Mouse (Mus musculus): Measurements from ENCODE around the gene Plagl1. TPM values are rescaled to one million over a fixed set of nuclear protein-coding genes. Genes with fewer than 3 reads are reported as not detected.

Gene Plagl1
- total RNA-seq, 2 experiments from 2014 or later, result 32.3 to 38.6 TPM

- no peak for DNase-seq
These were observed 10.7 kb downstream of the Plagl1 start for GRCm38 (mm10) chr10:13071031-13071430.

GRCm38 (mm10) chr10:13076807-13077532 lies 16.7 kb downstream of the Plagl1 start:
- intact Hi-C loops (cut with DNase I; ENCODE audit: low total_unique reads), result no loop called here
- DNase-seq, result no peak

More at GRCm38 (mm10) chr10:13071031-13071430, 10.7 kb downstream of the Plagl1 start:
- intact Hi-C loops (cut with DNase I; ENCODE audit: low total_unique reads), result no loop called here

- intact Hi-C loops (cut with DNase I; ENCODE audit: low total_unique reads), result no loop called here
- peak; percentile 14 for DNase-seq
These were observed 22.2 kb downstream of the Plagl1 start for GRCm38 (mm10) chr10:13082459-13082858.

GRCm38 (mm10) chr10:13090596-13091424 lies 30.5 kb downstream of the Plagl1 start:
- intact Hi-C loops (cut with DNase I; ENCODE audit: low total_unique reads), result no loop called here
- peak; percentile 84 for DNase-seq

DNA sequence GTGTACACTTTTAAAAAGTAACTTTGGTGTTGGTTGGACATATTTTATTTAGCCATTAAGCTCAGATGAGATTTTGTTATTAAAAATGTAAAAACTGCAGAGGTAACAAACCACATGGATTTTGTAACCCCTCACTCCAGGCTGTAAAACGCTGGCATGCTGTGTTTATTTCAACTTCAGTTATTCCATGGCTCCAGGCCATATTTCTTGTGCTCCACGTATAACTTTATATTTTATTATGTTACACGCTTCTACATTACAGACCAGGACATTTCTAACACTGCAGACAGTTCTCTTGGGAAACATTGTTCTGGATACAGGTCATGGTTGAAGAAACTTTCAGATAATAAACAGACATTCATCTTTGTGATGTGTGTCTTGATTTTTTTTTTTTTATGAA lies 32.7 kb downstream of the Plagl1 start:
- DNase-seq, result no peak
- intact Hi-C loops (cut with DNase I; ENCODE audit: low total_unique reads), result no loop called here

DNA sequence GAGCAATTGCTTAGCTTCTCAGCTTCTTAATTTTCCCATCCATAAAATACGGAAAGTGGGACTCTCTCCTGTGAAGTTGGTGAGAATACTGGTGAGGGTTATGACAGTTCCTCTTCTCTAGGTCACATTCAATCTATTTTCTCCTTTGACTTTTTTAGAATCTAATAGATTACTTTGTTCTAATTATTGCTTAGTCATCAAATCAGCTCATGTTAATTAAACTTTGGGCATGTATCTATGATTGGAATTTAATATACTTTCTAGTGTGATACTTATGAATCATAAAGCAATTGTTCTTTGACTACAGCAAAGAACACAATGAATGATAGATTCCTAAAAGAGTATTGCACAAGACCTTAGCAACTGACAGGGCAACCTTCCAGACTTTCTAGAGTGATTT lies 38.6 kb downstream of the Plagl1 start:
- intact Hi-C loops (cut with DNase I; ENCODE audit: low total_unique reads), result no loop called here
- DNase-seq, result no peak

GRCm38 (mm10) chr10:13100061-13100648 lies 39.9 kb downstream of the Plagl1 start:
- intact Hi-C loops (cut with DNase I; ENCODE audit: low total_unique reads), result no loop called here
- no peak for DNase-seq

- intact Hi-C loops (cut with DNase I; ENCODE audit: low total_unique reads), result no loop called here
- no peak for DNase-seq
These were observed 42.1 kb downstream of the Plagl1 start for GRCm38 (mm10) chr10:13102360-13102759.

DNA sequence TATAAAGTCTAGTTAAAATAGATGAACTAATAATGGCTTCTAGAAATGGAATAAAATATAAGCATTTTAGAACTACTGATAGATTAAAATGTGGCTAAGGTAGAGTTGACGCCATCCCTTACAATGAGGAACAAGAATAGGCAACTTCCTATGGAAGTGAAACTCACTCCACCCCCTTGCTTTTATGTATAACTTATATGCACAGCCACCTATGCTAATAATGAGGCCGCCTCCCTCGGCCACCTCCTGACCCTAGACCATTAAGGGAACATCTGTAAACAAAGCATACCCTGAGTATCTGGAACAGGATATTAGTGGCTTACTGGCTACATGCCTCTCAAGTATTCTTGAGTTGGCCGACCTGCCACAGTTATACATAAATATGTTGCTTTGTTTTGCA lies 43.5 kb downstream of the Plagl1 start:
- intact Hi-C loops (cut with DNase I; ENCODE audit: low total_unique reads), result no loop called here
- no peak for DNase-seq

- intact Hi-C loops (cut with DNase I; ENCODE audit: low total_unique reads), result no loop called here
- DNase-seq, result no peak
These were observed 46.8 kb downstream of the Plagl1 start for GRCm38 (mm10) chr10:13106909-13107624.

DNA sequence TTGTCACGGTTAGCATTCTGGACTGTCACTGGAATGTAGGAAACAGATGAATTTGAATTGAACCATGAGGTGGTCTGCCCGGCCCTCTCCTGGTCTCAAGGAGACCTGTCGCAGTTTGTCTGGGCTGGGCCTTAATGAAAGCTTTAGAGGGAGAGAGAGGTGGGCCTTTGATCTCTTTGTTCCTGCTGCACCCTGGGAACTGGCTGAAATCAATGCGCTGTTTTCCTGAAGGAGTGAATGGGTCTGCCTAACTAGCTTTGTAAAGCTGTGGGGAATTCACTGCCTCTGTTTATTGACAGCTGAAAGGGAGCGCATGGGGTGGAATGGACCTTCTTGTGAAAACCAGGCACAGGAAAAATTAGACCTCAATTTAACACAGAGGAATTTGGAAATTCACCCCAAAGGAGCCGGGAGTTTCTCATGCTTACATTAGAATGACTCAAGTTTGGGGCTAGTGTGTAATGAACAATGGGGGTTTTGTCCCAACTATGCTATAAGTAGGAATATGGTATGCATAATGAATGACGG lies 47.8 kb downstream of the Plagl1 start:
- DNase-seq, result no peak
- intact Hi-C loops (cut with DNase I; ENCODE audit: low total_unique reads), result no loop called here

DNA sequence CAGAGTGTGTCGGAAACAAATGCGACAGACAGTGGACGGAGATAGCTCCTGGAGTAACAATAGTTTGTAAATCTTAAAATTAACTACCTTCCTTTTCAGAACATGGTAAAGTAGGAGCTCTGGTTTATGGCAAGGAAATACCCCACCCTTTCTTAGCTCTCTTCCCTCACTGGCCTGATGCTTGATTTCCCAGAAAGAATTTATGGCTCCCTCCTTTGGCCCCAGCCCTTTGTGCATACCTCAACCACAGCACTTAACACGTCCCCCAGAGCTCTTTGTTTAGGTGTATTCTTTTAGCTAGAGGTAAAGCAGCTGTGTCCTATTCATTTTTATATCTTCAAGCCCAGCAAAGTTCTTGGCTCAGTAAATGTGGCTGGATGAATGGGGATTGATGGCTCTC lies 48.5 kb downstream of the Plagl1 start:
- no peak for DNase-seq
- intact Hi-C loops (cut with DNase I; ENCODE audit: low total_unique reads), result no loop called here

DNA sequence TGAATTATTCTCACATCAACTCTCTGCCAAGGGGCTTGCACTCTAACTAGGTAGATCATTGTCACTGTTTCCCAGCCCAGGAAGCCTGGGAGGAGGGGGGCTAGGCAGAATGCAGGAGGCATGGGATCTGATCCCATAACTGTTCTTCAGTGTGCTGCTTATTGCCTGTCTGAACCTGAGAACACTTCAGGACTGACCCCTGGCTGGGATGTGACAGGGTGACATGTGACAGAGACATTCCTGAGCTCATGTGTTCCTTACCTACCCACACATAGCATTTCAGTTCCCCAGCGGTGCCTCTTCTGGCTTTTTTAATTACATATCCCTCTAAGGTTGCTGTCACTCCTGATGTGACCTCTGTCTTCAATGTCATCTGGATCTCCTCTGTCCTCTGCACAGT lies 49.5 kb downstream of the Plagl1 start:
- intact Hi-C loops (cut with DNase I; ENCODE audit: low total_unique reads), result no loop called here
- no peak for DNase-seq

- intact Hi-C loops (cut with DNase I; ENCODE audit: low total_unique reads), result no loop called here
- no peak for DNase-seq
These were observed 52.5 kb downstream of the Plagl1 start for GRCm38 (mm10) chr10:13112849-13113248.

DNA sequence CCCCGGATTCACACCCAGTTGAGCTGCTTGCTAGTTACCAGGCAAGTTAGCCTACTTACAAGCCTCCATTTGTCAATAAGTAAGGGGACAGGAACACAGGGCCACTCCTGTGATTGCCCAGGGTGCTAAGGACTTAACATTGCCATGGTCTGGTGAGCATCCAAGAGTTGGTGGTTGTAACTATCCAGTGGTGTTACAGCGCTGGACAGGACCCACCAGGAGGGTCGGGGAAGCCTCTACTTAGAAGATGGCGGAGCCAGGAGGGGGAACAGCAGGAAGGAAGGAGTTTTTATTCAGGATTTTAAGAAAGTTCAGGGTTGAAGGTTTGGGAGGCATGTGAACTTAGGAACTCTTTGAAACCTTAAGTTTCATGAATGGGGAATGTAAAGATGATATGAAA lies 53.3 kb downstream of the Plagl1 start:
- intact Hi-C loops (cut with DNase I; ENCODE audit: low total_unique reads), result no loop called here
- no peak for DNase-seq

DNA sequence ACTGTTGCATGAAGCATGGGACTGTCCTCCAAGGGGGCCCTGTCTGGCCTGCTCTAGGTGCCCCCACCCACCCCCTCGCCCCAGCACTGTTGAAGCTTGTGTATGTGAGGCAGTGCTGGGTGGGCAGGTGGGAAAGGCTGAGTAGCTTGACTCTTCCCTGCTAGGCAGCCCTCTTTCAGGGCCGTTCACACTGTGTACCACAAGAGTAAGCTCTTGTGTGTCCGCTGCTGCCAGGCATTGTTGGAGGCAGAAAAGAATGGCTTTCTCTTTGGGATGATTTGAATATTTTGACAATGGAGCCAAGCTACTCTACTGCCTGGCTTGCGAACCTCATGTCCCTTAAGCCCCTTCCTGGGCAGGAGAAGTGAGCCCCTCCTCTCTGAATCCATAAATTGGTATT lies 54.7 kb downstream of the Plagl1 start:
- no peak for DNase-seq
- intact Hi-C loops (cut with DNase I; ENCODE audit: low total_unique reads), result no loop called here

DNA sequence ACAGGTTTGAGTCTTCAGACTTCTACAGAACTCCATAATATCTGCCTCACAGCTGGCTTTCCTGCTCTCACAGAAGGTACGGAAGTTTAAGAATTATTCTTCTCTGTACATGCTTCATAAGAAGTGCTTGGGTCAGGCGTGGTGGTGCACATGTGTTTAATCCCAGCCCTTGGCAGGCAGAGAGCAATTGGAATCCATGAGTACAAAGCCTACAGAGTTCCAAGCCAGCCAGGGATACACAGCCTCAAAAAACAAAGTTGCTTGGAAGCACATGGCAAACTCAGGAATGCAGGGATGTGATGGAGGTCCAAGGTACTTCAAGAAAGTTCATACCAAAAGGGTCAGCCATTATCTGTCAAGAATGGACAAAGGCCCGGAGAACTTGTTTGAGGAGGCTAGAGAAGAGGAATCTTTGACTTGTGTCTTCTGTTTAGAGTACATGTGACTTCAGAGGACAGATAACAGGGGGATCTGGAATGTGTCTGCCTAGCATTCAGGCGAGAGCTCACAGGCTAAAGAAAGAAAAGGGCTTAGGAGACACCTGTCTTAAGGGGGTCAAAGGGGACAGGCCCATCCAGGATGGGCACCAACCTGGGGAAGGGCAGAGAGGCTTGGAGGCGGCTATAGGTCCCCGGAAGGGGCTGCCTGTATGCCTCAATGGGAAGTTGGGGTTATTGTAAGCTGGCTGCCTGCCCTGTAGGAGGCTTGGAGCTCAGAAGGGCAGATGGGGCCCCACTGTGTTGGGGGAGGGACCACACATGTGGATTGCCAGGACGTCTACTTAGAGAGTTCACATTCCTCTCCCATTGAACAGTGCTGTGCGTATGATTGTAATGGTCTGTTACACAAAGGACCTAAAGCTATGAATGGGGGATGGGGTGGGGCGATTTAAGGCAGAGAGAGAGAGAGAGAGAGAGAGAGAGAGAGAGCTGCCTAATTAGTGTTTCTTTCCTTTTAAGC lies 56.7 kb downstream of the Plagl1 start:
- DNase-seq, result no peak
- intact Hi-C loops (cut with DNase I; ENCODE audit: low total_unique reads), result no loop called here

DNA sequence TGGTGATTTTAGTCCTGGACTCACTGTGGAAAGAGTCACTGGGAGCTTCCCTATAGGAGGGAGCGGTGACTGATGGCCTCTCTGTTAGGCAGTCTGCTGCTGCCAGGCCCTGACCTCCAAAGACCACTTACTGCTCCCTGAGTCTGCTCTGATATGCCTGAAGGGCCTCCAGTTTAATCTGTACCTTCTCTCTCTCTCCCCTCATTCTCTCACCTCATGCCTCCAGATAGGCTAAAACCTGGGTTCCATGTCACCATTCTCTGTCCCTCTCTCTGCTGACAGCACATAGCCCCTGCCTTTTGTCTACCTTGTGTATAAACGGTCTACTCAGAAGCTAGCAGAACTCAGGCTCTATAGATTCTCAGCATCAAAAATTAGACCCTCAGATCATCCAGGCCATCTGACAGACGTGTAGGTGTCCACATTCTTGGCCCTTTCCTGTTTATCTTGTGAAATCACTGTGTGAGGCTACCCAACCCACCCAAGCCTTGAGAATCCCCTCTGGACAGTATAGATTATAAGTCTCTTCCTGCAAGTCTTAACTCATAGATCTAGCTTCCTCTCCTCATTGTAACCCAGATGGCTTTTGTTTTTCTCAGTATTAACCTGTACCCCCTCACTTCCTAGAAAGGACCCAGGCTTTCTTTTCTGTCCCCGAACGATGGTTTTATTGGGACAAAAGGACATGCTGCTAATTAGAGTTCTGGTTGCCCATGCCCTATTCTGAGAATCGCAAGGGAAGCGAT lies 57.9 kb downstream of the Plagl1 start:
- intact Hi-C loops (cut with DNase I; ENCODE audit: low total_unique reads), result no loop called here
- no peak for DNase-seq

All from gastrocnemius, postnatal 14 days (tissue).